Mouse (Mus musculus) liver, embryonic 14.5 days (tissue): Measurements from ENCODE around the gene Atg16l2. TPM values are rescaled to one million over a fixed set of nuclear protein-coding genes. Genes with fewer than 3 reads are reported as not detected.

Source experiments
- ATAC-seq: fragments of 200-750 bp; cut with Nextera tagmentation; 2 replicates; pipeline ENCODE4 v1.8.0; 2017; ENCODE audit warnings: moderate number of reproducible peaks, mild to moderate bottlenecking, moderate library complexity; ENCODE audit not compliant: insufficient read depth
- DNase-seq, 3 experiments: peaks; one replicate each; pipeline ENCODE4 v3.0.0-alpha.2; 2012 to 2013; ENCODE audit warnings: low read depth in 3 of 3, low spot score in 3 of 3
- H3K27ac ChIP-seq: fragments of 300-500 bp; sonication (generic); 2 replicates; pipeline ENCODE4 v1.5.1; 2014; ENCODE audit warnings: moderate library complexity, mild to moderate bottlenecking, control low read depth, inconsistent platforms
- H3K27me3 ChIP-seq: fragments of 300-500 bp; sonication (generic); 2 replicates; pipeline ENCODE4 v1.6.1; 2014; ENCODE audit warnings: mild to moderate bottlenecking, low read length, moderate library complexity; ENCODE audit not compliant: control insufficient read depth, insufficient read depth
- H3K36me3 ChIP-seq: fragments of 300-500 bp; sonication (generic); replicated peaks from 2 replicates; pipeline ENCODE4 v1.6.1; 2014; ENCODE audit warnings: low read depth; ENCODE audit not compliant: control insufficient read depth, insufficient read depth
- H3K4me1 ChIP-seq, 2 experiments: fragments of 200-500 bp in 1 of 2; fragments of 300-500 bp in 1 of 2; sonication (generic) in 1 of 2; replicated peaks; 2 replicates each; pipeline ENCODE4 v1.6.1; 2012 to 2014; ENCODE audit warnings: antibody characterized with exemption in 1 of 2, inconsistent platforms in 1 of 2, low read length in 1 of 2; ENCODE audit not compliant: control insufficient read depth in 2 of 2, insufficient read depth in 2 of 2
- H3K4me2 ChIP-seq: fragments of 300-500 bp; sonication (generic); 2 replicates; pipeline ENCODE4 v1.6.1; 2014; ENCODE audit warnings: low read depth, mild to moderate bottlenecking, control low read depth, moderate library complexity
- H3K4me3 ChIP-seq, 2 experiments: fragments of 200-500 bp in 1 of 2; fragments of 300-500 bp in 1 of 2; sonication (generic) in 1 of 2; 2 replicates each; pipeline ENCODE4 v1.5.1; 2012 to 2014; ENCODE audit warnings: low read depth in 2 of 2, low read length in 2 of 2, mild to moderate bottlenecking in 2 of 2, control low read depth in 1 of 2, inconsistent platforms in 1 of 2, moderate library complexity in 1 of 2; ENCODE audit not compliant: insufficient read depth in 1 of 2
- H3K9ac ChIP-seq: fragments of 300-500 bp; sonication (generic); replicated peaks from 2 replicates; pipeline ENCODE4 v1.6.1; 2014; ENCODE audit warnings: mild to moderate bottlenecking, control low read depth, moderate library complexity
- H3K9me3 ChIP-seq: fragments of 300-500 bp; sonication (generic); 2 replicates; pipeline ENCODE4 v1.6.1; 2016; ENCODE audit warnings: low read length, mixed read lengths; ENCODE audit not compliant: control insufficient read depth
- CTCF ChIP-seq: IDR thresholded peaks from 2 replicates; pipeline ENCODE4 v1.5.1; 2016; ENCODE audit warnings: antibody characterized with exemption, low read depth, control low read depth
- EP300 ChIP-seq: IDR thresholded peaks from 2 replicates; pipeline ENCODE4 v1.6.1; 2016; ENCODE audit warnings: antibody characterized with exemption, low read depth
- WGBS: fragments of 180-500 bp; shearing (Covaris S2); extraction: QIAGEN DNeasy Blood & Tissue Kit; methylation state at CpG from one replicate; pipeline ENCODE4 v1.1.7; 2014; ENCODE audit not compliant: insufficient replicate concordance; 5-methylcytosine and 5-hydroxymethylcytosine counted together
- polyA plus RNA-seq, 2 experiments: library from polyadenylated mRNA; depleted of rRNA in 1 of 2; stranded (reverse) in 1 of 2; unstranded in 1 of 2; fragments of >200 nt; fragmentation: Nextera tagmentation in 1 of 2; extraction: Ambion mirVana in 1 of 2; gene quantifications; 2 replicates each; pipeline versions ENCODE4 v1.2.1 to v1.2.3; 2012 to 2014

Gene Atg16l2
- polyA plus RNA-seq, 2 experiments = 1.8 to 3.1 TPM

- H3K4me2 ChIP-seq = peak within 1 kb of the TSS; percentile 45
These were observed 15.0 kb upstream of the Atg16l2 start, which contains the start of gene Stard10 for GRCm38 (mm10) chr7:101317014-101317413. Stard10 (plus strand) TSS chr7:101317086.

GRCm38 (mm10) chr7:101316591-101317001 is 14.5 kb upstream of the Atg16l2 start:
- WGBS = 7% methylated on average over 6 of the region's 6 CpGs

More at GRCm38 (mm10) chr7:101317014-101317413, 15.0 kb upstream of the Atg16l2 start, which contains the start of gene Stard10:
- Histone ChIP-seq H3K4me3 (no peak within 1 kb of the TSS), H3K4me1 (peaks cover 49 to 68% of the 10 kb centered on the region in 2 experiments), H3K9ac (peak within 1 kb of the TSS; percentile 24), H3K9me3 (no peaks in the 10 kb centered on the region), H3K27me3 (no peaks in the 10 kb centered on the region), H3K27ac (peak within 1 kb of the TSS; percentile 84), H3K36me3 (no peaks in the 10 kb centered on the region)
- TF ChIP-seq EP300 (no peak), CTCF (no peak)
- 38% methylated on average over 3 of the region's 3 CpGs for WGBS
- DNase-seq (no peak), ATAC-seq (no peak)

GRCm38 (mm10) chr7:101315699-101316098 is 13.6 kb upstream of the Atg16l2 start:
- Histone ChIP-seq H3K36me3 (no peaks in the 10 kb centered on the region), H3K9ac (peak overlapping the region; percentile 34), H3K4me1 (peaks cover 49 to 76% of the 10 kb centered on the region in 2 experiments), H3K9me3 (no peaks in the 10 kb centered on the region), H3K4me2 (peak overlapping the region; percentile 45), H3K27ac (peak overlapping the region; percentile 84), H3K4me3 (no peak overlapping the region), H3K27me3 (no peaks in the 10 kb centered on the region)
- ATAC-seq (peak; percentile 64), DNase-seq (no peak)
- TF ChIP-seq EP300 = no peak
- TF ChIP-seq CTCF = no peak

More at GRCm38 (mm10) chr7:101316591-101317001, 14.5 kb upstream of the Atg16l2 start:
- peak in 2 of 3 experiments; percentile 61 to 66 for DNase-seq
- H3K27ac ChIP-seq = peak overlapping the region; percentile 84
- TF ChIP-seq EP300 (peak; percentile 76), CTCF (no peak)
- H3K9ac ChIP-seq = peak overlapping the region; percentile 24
- no peaks in the 10 kb centered on the region for H3K27me3 ChIP-seq
- no peaks in the 10 kb centered on the region for H3K9me3 ChIP-seq
- peak; percentile 48 for ATAC-seq
- no peak overlapping the region for H3K4me3 ChIP-seq
- no peaks in the 10 kb centered on the region for H3K36me3 ChIP-seq
- peak overlapping the region; percentile 28 for H3K4me2 ChIP-seq
- H3K4me1 ChIP-seq = peaks cover 49 to 70% of the 10 kb centered on the region in 2 experiments

GRCm38 (mm10) chr7:101314396-101314795 is 12.3 kb upstream of the Atg16l2 start:
- Histone ChIP-seq H3K4me1 (peaks cover 43 to 69% of the 10 kb centered on the region in 2 experiments), H3K9me3 (no peaks in the 10 kb centered on the region), H3K9ac (no peak overlapping the region), H3K27ac (no peak overlapping the region), H3K4me3 (no peak overlapping the region), H3K27me3 (no peaks in the 10 kb centered on the region), H3K4me2 (no peak overlapping the region), H3K36me3 (no peaks in the 10 kb centered on the region)
- ATAC-seq (no peak), DNase-seq (no peak)
- WGBS = 65% methylated on average over 5 of the region's 5 CpGs
- TF ChIP-seq CTCF (no peak), EP300 (no peak)

GRCm38 (mm10) chr7:101313033-101313432 is 11.0 kb upstream of the Atg16l2 start:
- DNase-seq = no peak
- Histone ChIP-seq H3K27me3 (no peaks in the 10 kb centered on the region), H3K9ac (no peak overlapping the region), H3K36me3 (no peaks in the 10 kb centered on the region), H3K4me3 (no peak overlapping the region), H3K4me2 (no peak overlapping the region), H3K9me3 (no peaks in the 10 kb centered on the region), H3K27ac (no peak overlapping the region), H3K4me1 (peaks cover 31 to 55% of the 10 kb centered on the region in 2 experiments)
- WGBS = 66% methylated on average over 3 of the region's 3 CpGs
- TF ChIP-seq EP300 (no peak), CTCF (no peak)
- ATAC-seq = no peak
